Mouse (Mus musculus) forebrain, embryonic 15.5 days (tissue): ENCODE measurements around the gene Tceal9. TPM values are rescaled to one million over a fixed set of nuclear protein-coding genes. Genes with fewer than 3 reads are reported as not detected.
A peak's percentile ranks its signal among the peaks of the same experiment; 100 is the strongest.

Experiments
- ATAC-seq: fragments of 200-750 bp; cut with Nextera tagmentation; replicated peaks from 2 replicates; pipeline ENCODE4 v1.8.0; 2017; ENCODE audit warnings: mild to moderate bottlenecking, moderate TSS enrichment, moderate library complexity
- H3K27ac ChIP-seq: fragments of 300-500 bp; sonication (generic); replicated peaks from 2 replicates; pipeline ENCODE4 v1.5.1; 2015; ENCODE audit warnings: mild to moderate bottlenecking, inconsistent platforms
- H3K27me3 ChIP-seq: fragments of 300-500 bp; sonication (generic); 2 replicates; pipeline ENCODE4 v1.6.1; 2015; ENCODE audit warnings: inconsistent platforms
- H3K36me3 ChIP-seq: fragments of 300-500 bp; sonication (generic); 2 replicates; pipeline ENCODE4 v1.6.1; 2015; ENCODE audit warnings: mild to moderate bottlenecking, inconsistent platforms
- H3K4me1 ChIP-seq: fragments of 300-500 bp; sonication (generic); 2 replicates; pipeline ENCODE4 v1.6.1; 2015; ENCODE audit warnings: inconsistent platforms
- H3K4me2 ChIP-seq: fragments of 300-500 bp; sonication (generic); replicated peaks from 2 replicates; pipeline ENCODE4 v1.6.1; 2015; ENCODE audit warnings: mild to moderate bottlenecking, inconsistent platforms
- H3K4me3 ChIP-seq: fragments of 300-500 bp; sonication (generic); 2 replicates; pipeline ENCODE4 v1.5.1; 2015; ENCODE audit warnings: mild to moderate bottlenecking, inconsistent platforms
- H3K9ac ChIP-seq: fragments of 300-500 bp; sonication (generic); replicated peaks from 2 replicates; pipeline ENCODE4 v1.6.1; 2015; ENCODE audit warnings: mild to moderate bottlenecking, inconsistent platforms
- H3K9me3 ChIP-seq: fragments of 300-500 bp; sonication (generic); 2 replicates; pipeline ENCODE4 v1.6.1; 2016; ENCODE audit warnings: inconsistent platforms
- WGBS: fragments of 180-500 bp; shearing (Covaris S2); methylation state at CpG from one replicate; pipeline ENCODE4 v1.1.7; 2015; ENCODE audit warnings: mixed read lengths; 5-methylcytosine and 5-hydroxymethylcytosine counted together
- polyA plus RNA-seq: library from polyadenylated mRNA; unstranded; fragments of >200 nt; fragmentation: Nextera tagmentation; extraction: Ambion mirVana; gene quantifications from 2 replicates; pipeline ENCODE4 v1.2.1, GENCODE M21; 2015

The Tceal9 gene
- polyA plus RNA-seq, 1 experiment from 2014 or later: 319 TPM

DNA sequence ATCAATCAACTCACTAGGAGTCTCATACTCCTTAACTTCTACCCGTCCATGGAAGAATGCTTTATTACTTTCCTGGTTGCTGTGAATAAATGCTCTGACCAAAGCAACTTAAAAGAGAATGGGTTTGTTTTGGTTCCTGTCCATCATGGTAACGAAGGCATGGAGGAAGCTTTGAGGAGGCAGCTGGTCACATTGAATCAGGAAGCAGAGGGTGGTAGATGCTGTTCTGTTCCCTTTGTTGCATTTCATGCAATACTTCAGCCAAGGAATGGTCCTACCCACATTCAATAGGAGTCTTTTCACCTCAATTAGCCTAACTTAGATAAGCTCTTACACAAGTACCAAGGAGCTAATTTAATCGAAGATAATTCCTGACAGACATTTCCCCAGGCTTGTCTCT is 30.5 kb downstream of the Tceal9 start:
- H3K4me2 ChIP-seq: no peak overlapping the region
- no peak overlapping the region for H3K4me3 ChIP-seq
- peaks cover 2% of the 10 kb centered on the region; the same call in 1 of the 2 replicates for H3K36me3 ChIP-seq
- no peak overlapping the region for H3K9ac ChIP-seq
- WGBS: 14% methylated on average over 3 of the region's 3 CpGs
- no peak for ATAC-seq
- H3K27me3 ChIP-seq: no peaks in the 10 kb centered on the region
- peaks cover 17% of the 10 kb centered on the region for H3K4me1 ChIP-seq
- H3K9me3 ChIP-seq: no peaks in the 10 kb centered on the region
- no peak overlapping the region for H3K27ac ChIP-seq

GRCm38 (mm10) chrX:136277577-136277976 is 32.7 kb downstream of the Tceal9 start:
- no peak overlapping the region for H3K27ac ChIP-seq
- H3K36me3 ChIP-seq: no peaks in the 10 kb centered on the region
- no peaks in the 10 kb centered on the region for H3K27me3 ChIP-seq
- H3K4me3 ChIP-seq: no peak overlapping the region
- 82% methylated on average over 7 of the region's 7 CpGs for WGBS
- H3K4me2 ChIP-seq: no peak overlapping the region
- H3K9me3 ChIP-seq: no peaks in the 10 kb centered on the region
- ATAC-seq: no peak
- peaks cover 4% of the 10 kb centered on the region; the same call in 1 of the 2 replicates for H3K4me1 ChIP-seq
- H3K9ac ChIP-seq: no peak overlapping the region

GRCm38 (mm10) chrX:136278401-136278800 is 33.5 kb downstream of the Tceal9 start:
- ATAC-seq: no peak
- Histone ChIP-seq H3K4me1 (0 out of 2 replicates have a peak, but pooled peaks cover 4% of the 10 kb centered on the region), H3K9ac (no peak overlapping the region)

GRCm38 (mm10) chrX:136279410-136279809 is 34.5 kb downstream of the Tceal9 start:
- Histone ChIP-seq H3K4me1 (0 out of 2 replicates have a peak, but pooled peaks cover 2% of the 10 kb centered on the region), H3K4me2 (no peak overlapping the region), H3K36me3 (no peaks in the 10 kb centered on the region), H3K27ac (no peak overlapping the region; the same call in 1 of the 2 replicates), H3K27me3 (no peaks in the 10 kb centered on the region), H3K9me3 (no peaks in the 10 kb centered on the region), H3K9ac (no peak overlapping the region), H3K4me3 (no peak overlapping the region)
- ATAC-seq: peak; percentile 68
- 65% methylated on average over 5 of the region's 5 CpGs for WGBS

More at GRCm38 (mm10) chrX:136278401-136278800, 33.5 kb downstream of the Tceal9 start:
- Histone ChIP-seq H3K4me2 (no peak overlapping the region), H3K27ac (no peak overlapping the region), H3K4me3 (no peak overlapping the region), H3K36me3 (no peaks in the 10 kb centered on the region), H3K9me3 (no peaks in the 10 kb centered on the region), H3K27me3 (no peaks in the 10 kb centered on the region)

DNA sequence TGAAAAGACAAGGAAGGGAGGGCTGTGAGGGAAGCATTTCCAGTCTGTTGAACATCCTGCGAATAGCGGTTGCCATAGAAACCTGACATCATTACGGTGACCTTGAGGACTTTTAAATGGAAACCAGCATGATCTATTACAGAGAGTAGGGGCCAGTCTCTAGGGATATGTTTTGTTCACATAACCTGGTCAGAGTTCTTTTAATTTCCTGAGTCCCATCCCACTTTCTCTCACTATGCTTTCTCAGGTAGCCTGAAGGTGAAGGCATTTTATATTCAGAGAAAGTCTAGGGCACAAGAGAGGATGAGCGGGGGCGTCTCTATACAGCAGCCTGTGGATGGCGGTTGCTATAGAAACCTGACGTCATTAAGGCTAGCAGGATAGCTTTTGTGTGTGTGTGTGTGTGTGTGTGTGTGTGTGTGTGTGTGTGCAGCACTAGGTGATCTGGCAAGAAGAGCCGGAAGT is 46.0 kb downstream of the Tceal9 start:
- no peak overlapping the region for H3K4me3 ChIP-seq
- H3K4me2 ChIP-seq: peak overlapping the region; percentile 33
- 22% methylated on average over 8 of the region's 8 CpGs for WGBS
- ATAC-seq: peak; percentile 98
- H3K36me3 ChIP-seq: no peaks in the 10 kb centered on the region
- peak overlapping the region; percentile 66 for H3K27ac ChIP-seq
- no peak overlapping the region for H3K9ac ChIP-seq
- no peaks in the 10 kb centered on the region for H3K9me3 ChIP-seq
- H3K4me1 ChIP-seq: 0 out of 2 replicates have a peak, but pooled peaks cover 5% of the 10 kb centered on the region
- no peaks in the 10 kb centered on the region for H3K27me3 ChIP-seq

Other genes with a start within 250 kb of the Tceal9 start
- gene Arxes1, start 211.7 kb upstream of the Tceal9 start, polyA plus RNA-seq: 78.1 and 90.4 TPM in 2 replicates
- 618 and 628 TPM in 2 replicates for gene Bex2, start 176.8 kb upstream of the Tceal9 start, polyA plus RNA-seq
- not detected in 2 replicates for gene Nxf3, start 159.8 kb upstream of the Tceal9 start, polyA plus RNA-seq
- 138 and 141 TPM in 2 replicates for gene Bex4, start 106.1 kb upstream of the Tceal9 start, polyA plus RNA-seq
- gene Tceal8, start 72.7 kb upstream of the Tceal9 start, polyA plus RNA-seq: 112 and 115 TPM in 2 replicates
- 17.5 and 17.7 TPM in 2 replicates for gene Tceal5, start 41.2 kb upstream of the Tceal9 start, polyA plus RNA-seq
- gene Tceal7, start 30.3 kb upstream of the Tceal9 start, polyA plus RNA-seq: 1.3 and 1.4 TPM in 2 replicates
- gene Bex1, start 29.6 kb upstream of the Tceal9 start, polyA plus RNA-seq: 199 and 201 TPM in 2 replicates
- gene Bex3, start 25.2 kb downstream of the Tceal9 start, polyA plus RNA-seq: 564 and 580 TPM in 2 replicates